Mouse (Mus musculus) CH12.LX (cell line): ENCODE results near the gene Lrrc3c.

ENCODE experiments used
- CTCF ChIP-seq, 2 experiments: IDR thresholded peaks in 1 of 2; conservative IDR thresholded peaks in 1 of 2; 2 replicates each; pipeline ENCODE4 v1.5.1; 2011 to 2012; ENCODE audit warnings: low read depth in 2 of 2, low read length in 2 of 2, improper control_type of control experiment in 1 of 2, inconsistent platforms in 1 of 2, mild to moderate bottlenecking in 1 of 2, moderate library complexity in 1 of 2
- EP300 ChIP-seq: IDR thresholded peaks from 2 replicates; pipeline ENCODE4 v1.6.1; 2011; ENCODE audit warnings: low read length, improper control_type of control experiment
- JUN ChIP-seq: IDR thresholded peaks from 2 replicates; pipeline ENCODE4 v1.6.1; 2011; ENCODE audit warnings: low read depth, mild to moderate bottlenecking, low read length, improper control_type of control experiment, moderate library complexity; ENCODE audit not compliant: insufficient read depth
- MYC ChIP-seq: IDR thresholded peaks from 2 replicates; pipeline ENCODE4 v1.6.1; 2011; ENCODE audit warnings: low read depth, mild to moderate bottlenecking, improper control_type of control experiment, low read length
- NELFE ChIP-seq: IDR thresholded peaks from 2 replicates; pipeline ENCODE4 v1.6.1; 2011; ENCODE audit warnings: low read depth, low read length, improper control_type of control experiment
- POLR2A ChIP-seq: IDR thresholded peaks from 2 replicates; pipeline ENCODE4 v1.6.1; 2011; ENCODE audit warnings: low read depth, mild to moderate bottlenecking, improper control_type of control experiment, low read length
- TCF12 ChIP-seq: IDR thresholded peaks from 2 replicates; pipeline ENCODE4 v1.6.1; 2014; ENCODE audit warnings: low read depth, mild to moderate bottlenecking, inconsistent platforms, low read length, improper control_type of control experiment
- ZC3H11A ChIP-seq: IDR thresholded peaks from 2 replicates; pipeline ENCODE4 v1.6.1; 2012; ENCODE audit warnings: low read depth, mild to moderate bottlenecking, inconsistent platforms, low read length, improper control_type of control experiment
- ZKSCAN1 ChIP-seq: IDR thresholded peaks from 2 replicates; pipeline ENCODE4 v1.6.1; 2012; ENCODE audit warnings: low read depth, inconsistent platforms, low read length, improper control_type of control experiment, borderline replicate concordance
- ZNF384 ChIP-seq: IDR thresholded peaks from 2 replicates; pipeline ENCODE4 v1.6.1; 2012; ENCODE audit warnings: low read depth, low read length, improper control_type of control experiment, inconsistent platforms

DNA sequence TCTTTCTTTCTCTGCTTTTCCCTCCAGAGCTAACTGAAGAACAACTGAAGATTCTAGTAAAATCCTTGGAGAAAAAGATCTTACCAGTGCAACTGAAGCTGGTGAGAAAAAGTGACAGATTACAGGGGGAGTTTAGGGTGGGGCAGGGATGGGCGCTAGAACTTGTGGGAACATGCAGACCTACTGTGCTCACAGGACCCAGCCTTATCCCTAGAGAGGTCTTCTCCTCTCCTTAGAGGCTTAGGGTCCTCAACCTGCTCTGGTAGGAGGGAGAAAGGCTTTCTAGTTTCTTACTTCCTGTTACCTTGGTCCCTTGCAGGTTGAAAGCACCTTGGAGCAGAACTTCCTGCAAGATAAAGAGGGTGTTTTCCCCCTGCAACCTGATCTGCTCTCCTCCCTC lies 39.4 kb downstream of the Lrrc3c start:
- TF ChIP-seq CTCF (conservative IDR thresholded peaks at IDR 0.05 in 1 of 2, IDR thresholded peaks at IDR 0.05 in 1 of 2; ENCODE audit: low read depth in 2 of 2, low read length in 2 of 2): no peak
- TF ChIP-seq EP300: no peak
- no peak for TF ChIP-seq TCF12
- TF ChIP-seq JUN: no peak
- TF ChIP-seq NELFE: no peak
- no peak for TF ChIP-seq MYC
- no peak for TF ChIP-seq ZNF384
- TF ChIP-seq ZC3H11A: no peak
- TF ChIP-seq POLR2A: no peak
- TF ChIP-seq ZKSCAN1: peak; percentile 63; the same call in 1 of the 2 replicates
